In the genomic region with DNA sequence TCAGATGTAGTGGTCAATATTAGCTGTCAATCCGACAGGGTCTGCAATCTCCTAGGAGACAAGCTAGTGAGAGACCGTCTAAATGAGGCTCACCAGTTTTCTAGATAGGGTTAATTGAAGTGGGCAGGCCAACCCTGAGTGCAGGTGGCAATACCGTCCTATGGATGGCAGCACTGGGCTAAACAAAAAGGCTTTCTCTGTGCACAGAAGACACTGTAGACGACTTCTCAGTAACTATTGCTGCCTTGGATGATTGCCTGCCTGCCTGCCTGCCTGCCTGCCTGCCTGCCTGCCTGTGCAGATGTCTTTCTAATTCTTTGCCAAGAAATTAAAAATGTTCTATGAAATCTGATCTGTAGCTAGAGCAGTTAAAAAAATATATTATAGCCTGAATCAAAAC, we compare ENCODE assay signal across 14 mouse cellular contexts. TPM values are rescaled to one million over a fixed set of nuclear protein-coding genes. Genes with fewer than 3 reads are reported as not detected.
A peak's percentile ranks its signal among the peaks of the same experiment; 100 is the strongest.
DNase-seq lines count a peak whose midpoint lies in the region; ATAC-seq and TF ChIP-seq lines count a peak whose summit lies in the region.
"Had no signal": no experiment of that assay in that cellular context is flagged by ENCODE, and none has a peak within 500 bp of the region (broad histone marks: within the 10 kb centered on the region; RNA-seq: fewer than 3 reads in every experiment).

No protein-coding gene starts in this region.

- DNase-seq in cerebellum, adult 9-10 months = peak; percentile 5
- no peak for DNase-seq in cerebellum, postnatal 4 days (ENCODE audit: low spot score in 2 of 2)
- DNase-seq in liver, embryonic 14.5 days (ENCODE audit: low read depth in 3 of 3, low spot score in 3 of 3) = no peak
- DNase-seq in brain, embryonic 14.5 days (ENCODE audit: low read depth) = peak; percentile 78
- DNase-seq in layer of hippocampus, postnatal 36 days = peak; percentile 42 to 57
- no peak for DNase-seq in heart, adult 18-20 months
- DNase-seq in limb, embryonic 10.5 days (ENCODE audit: low spot score) = no peak
- DNase-seq: adrenal gland, postnatal 14 days had no signal

- H3K9me3 ChIP-seq in liver, embryonic 14.5 days (ENCODE audit: control insufficient read depth, low read length) = no peaks in the 10 kb centered on the region
- H3K9me3 ChIP-seq in liver, embryonic 12.5 days (replicated peaks) = no peaks in the 10 kb centered on the region
- no peaks in the 10 kb centered on the region for H3K9me3 ChIP-seq in limb, embryonic 10.5 days (replicated peaks)
- H3K9me3 ChIP-seq: limb, embryonic 13.5 days had no signal

- H3K36me3 ChIP-seq in liver, embryonic 14.5 days (replicated peaks; ENCODE audit: control insufficient read depth, insufficient read depth, low read depth) = no peaks in the 10 kb centered on the region
- no peaks in the 10 kb centered on the region for H3K36me3 ChIP-seq in liver, embryonic 12.5 days
- H3K36me3 ChIP-seq in limb, embryonic 10.5 days = no peaks in the 10 kb centered on the region
- H3K36me3 ChIP-seq: limb, embryonic 13.5 days had no signal

- TF ChIP-seq POLR2A in brain, embryonic 14.5 days (IDR thresholded peaks at IDR 0.05; ENCODE audit: borderline replicate concordance, extremely low read depth, insufficient read depth, insufficient read length, poor library complexity, severe bottlenecking) = no peak

- no peak overlapping the region for H3K4me3 ChIP-seq in liver, embryonic 14.5 days (ENCODE audit: insufficient read depth in 1 of 2, low read depth in 2 of 2, low read length in 2 of 2)
- H3K4me3 ChIP-seq in liver, embryonic 12.5 days = no peak overlapping the region
- no peak overlapping the region for H3K4me3 ChIP-seq in limb, embryonic 10.5 days
- H3K4me3 ChIP-seq: limb, embryonic 13.5 days had no signal

- no peaks in the 10 kb centered on the region for H3K27me3 ChIP-seq in liver, embryonic 14.5 days (ENCODE audit: control insufficient read depth, insufficient read depth, low read length)
- peaks cover 12% of the 10 kb centered on the region for H3K27me3 ChIP-seq in liver, embryonic 12.5 days (replicated peaks)
- H3K27me3 ChIP-seq in limb, embryonic 10.5 days (ENCODE audit: low read depth, poor library complexity, severe bottlenecking) = no peaks in the 10 kb centered on the region
- H3K27me3 ChIP-seq: limb, embryonic 13.5 days had no signal

- H3K4me2 ChIP-seq in liver, embryonic 14.5 days (ENCODE audit: low read depth) = no peak overlapping the region
- H3K4me2 ChIP-seq in liver, embryonic 12.5 days = no peak overlapping the region
- H3K4me2 ChIP-seq: limb, embryonic 13.5 days had no signal

- no peak for TF ChIP-seq EP300 in liver, embryonic 14.5 days (IDR thresholded peaks at IDR 0.05; ENCODE audit: low read depth)

- H3K9ac ChIP-seq in liver, embryonic 14.5 days (replicated peaks) = no peak overlapping the region
- no peak overlapping the region for H3K9ac ChIP-seq in liver, embryonic 12.5 days
- H3K9ac ChIP-seq: limb, embryonic 13.5 days had no signal

- WGBS in liver, embryonic 14.5 days (ENCODE audit: insufficient replicate concordance) = 28% methylated on average over 4 of the region's 4 CpGs
- 31% methylated on average over 4 of the region's 4 CpGs for WGBS in liver, embryonic 12.5 days (ENCODE audit: insufficient replicate concordance)
- WGBS in limb, embryonic 10.5 days = 54% methylated on average over 4 of the region's 4 CpGs

- TF ChIP-seq CTCF in liver, embryonic 14.5 days (IDR thresholded peaks at IDR 0.05; ENCODE audit: low read depth) = peak; percentile 58
- TF ChIP-seq CTCF in brain, embryonic 14.5 days (IDR thresholded peaks at IDR 0.05; ENCODE audit: borderline replicate concordance, extremely low read depth, insufficient read depth, insufficient read length) = peak; percentile 14; the same call in 1 of the 2 replicates

- H3K27ac ChIP-seq in liver, embryonic 14.5 days = no peak overlapping the region
- H3K27ac ChIP-seq in liver, embryonic 12.5 days = no peak overlapping the region
- no peak overlapping the region for H3K27ac ChIP-seq in limb, embryonic 10.5 days
- H3K27ac ChIP-seq: limb, embryonic 13.5 days had no signal

- no peak for ATAC-seq in liver, embryonic 14.5 days (ENCODE audit: insufficient read depth)
- no peak for ATAC-seq in liver, embryonic 12.5 days

- no peaks in the 10 kb centered on the region for H3K4me1 ChIP-seq in liver, embryonic 14.5 days (replicated peaks; ENCODE audit: control insufficient read depth in 2 of 2, insufficient read depth in 2 of 2, low read length in 1 of 2)
- no peaks in the 10 kb centered on the region for H3K4me1 ChIP-seq in liver, embryonic 12.5 days
- H3K4me1 ChIP-seq in limb, embryonic 10.5 days = 0 out of 2 replicates have a peak, but pooled peaks cover 3% of the 10 kb centered on the region
- H3K4me1 ChIP-seq: limb, embryonic 13.5 days had no signal

RNA-seq across cellular contexts. Expression of a gene that starts 1.9 kb away (rescaled TPM):
- 0.38 and 0.71 TPM in 2 replicates for polyA plus RNA-seq in liver, embryonic 14.5 days (2012; rRNA removed)
- 0.69 and 1.1 TPM in 2 replicates for polyA plus RNA-seq in liver, embryonic 14.5 days (2014; fragmentation: Nextera tagmentation; extraction: Ambion mirVana)
- polyA plus RNA-seq in liver, embryonic 12.5 days (2016; fragmentation: Nextera tagmentation; extraction: Ambion mirVana) = 2.2 and 3.1 TPM in 2 replicates
- 0.09 and 0.34 TPM in 2 replicates for polyA plus RNA-seq in brain, embryonic 14.5 days (2012; rRNA removed)
- total RNA-seq in layer of hippocampus, postnatal 36 days (2021) = under 1 TPM; 0.15 to 0.40 TPM
- not detected for total RNA-seq in heart, adult 18-20 months (2021)
- polyA plus RNA-seq in limb, embryonic 10.5 days (2016; fragmentation: Nextera tagmentation; extraction: Ambion mirVana) = 0.29 and 0.64 TPM in 2 replicates
- total RNA-seq: gastrocnemius, adult 8-10 months; megakaryocyte, adult 5-6 weeks had no signal
- polyA plus RNA-seq: C2C12; stomach, embryonic 14.5 days had no signal

Comparison
In these comparisons a context has a peak if more than half of its experiments do, and no peak if none do; other contexts are left out.
1. DNase-seq: peak in cerebellum, adult 9-10 months (single experiment), brain, embryonic 14.5 days (single experiment) and layer of hippocampus, postnatal 36 days (2 of 2); none in cerebellum, postnatal 4 days (0 of 2), liver, embryonic 14.5 days (0 of 3), heart, adult 18-20 months (0 of 2) and limb, embryonic 10.5 days (single experiment).